Mouse (Mus musculus): Measurements from ENCODE around the gene Hoxb7. TPM values are rescaled to one million over a fixed set of nuclear protein-coding genes. Genes with fewer than 3 reads are reported as not detected.

Hoxb7 gene
- polyA plus RNA-seq, 1 experiment from 2014 or later = not detected

- H3K9me3 ChIP-seq (ENCODE audit: control insufficient read depth, low read length) = no peaks in the 10 kb centered on the region
- H3K4me2 ChIP-seq (ENCODE audit: low read depth, low read length, severe bottlenecking) = no peak overlapping the region
- no peak overlapping the region for H3K27ac ChIP-seq (ENCODE audit: low read depth, low read length)
- 6% methylated on average over 8 of the region's 8 CpGs for WGBS
- no peak for DNase-seq (ENCODE audit: low spot score)
- no peak overlapping the region for H3K4me3 ChIP-seq (ENCODE audit: low read depth, low read length)
- peaks cover 99% of the 10 kb centered on the region for H3K27me3 ChIP-seq (ENCODE audit: control insufficient read depth, insufficient read depth, low read length)
- ATAC-seq (replicated peaks; ENCODE audit: low FRiP score) = no peak
- no peaks in the 10 kb centered on the region for H3K36me3 ChIP-seq (ENCODE audit: control insufficient read depth, insufficient read depth, low read length)
- no peaks in the 10 kb centered on the region for H3K4me1 ChIP-seq (replicated peaks; ENCODE audit: control insufficient read depth, insufficient read depth, low read length)
- H3K9ac ChIP-seq (ENCODE audit: low read length) = no peak overlapping the region
Observed at GRCm38 (mm10) chr11:96328605-96329004, 42.2 kb downstream of the Hoxb7 start.

- no peak for ATAC-seq (replicated peaks; ENCODE audit: low FRiP score)
- H3K36me3 ChIP-seq (ENCODE audit: control insufficient read depth, insufficient read depth, low read length) = no peaks in the 10 kb centered on the region
- H3K4me3 ChIP-seq (ENCODE audit: low read depth, low read length) = no peak overlapping the region
- peaks cover 100% of the 10 kb centered on the region for H3K27me3 ChIP-seq (ENCODE audit: control insufficient read depth, insufficient read depth, low read length)
- WGBS = 2% methylated on average over 8 of the region's 8 CpGs
- H3K9me3 ChIP-seq (ENCODE audit: control insufficient read depth, low read length) = no peaks in the 10 kb centered on the region
- no peak overlapping the region for H3K4me2 ChIP-seq (ENCODE audit: low read depth, low read length, severe bottlenecking)
- no peak for DNase-seq (ENCODE audit: low spot score)
- no peaks in the 10 kb centered on the region for H3K4me1 ChIP-seq (replicated peaks; ENCODE audit: control insufficient read depth, insufficient read depth, low read length)
- H3K27ac ChIP-seq (ENCODE audit: low read depth, low read length) = no peak overlapping the region
- no peak overlapping the region for H3K9ac ChIP-seq (ENCODE audit: low read length)
Observed at GRCm38 (mm10) chr11:96332105-96332504, 45.7 kb downstream of the Hoxb7 start.

DNA sequence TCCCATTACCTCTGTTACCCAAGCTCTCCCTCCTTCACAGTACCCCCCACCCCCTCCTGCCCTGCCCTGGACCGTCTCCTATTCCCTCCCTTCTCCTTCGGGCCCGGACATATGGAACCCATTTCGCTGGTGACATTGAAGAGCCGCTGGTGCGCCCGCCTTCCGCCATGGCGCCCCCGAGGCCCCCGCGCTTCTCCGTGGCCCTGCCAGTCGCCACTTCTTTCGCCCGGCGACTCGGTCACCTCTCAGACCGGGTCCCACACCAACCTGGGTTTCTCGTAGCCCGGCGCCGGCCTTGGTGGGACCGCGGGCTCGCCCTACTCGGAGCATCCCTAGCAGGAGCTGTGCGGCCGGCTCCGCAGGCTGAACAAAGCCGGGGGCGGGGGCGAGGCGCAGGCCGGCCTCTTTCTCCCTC, 46.2 kb downstream of the Hoxb7 start:
- DNase-seq (ENCODE audit: low spot score) (no peak), ATAC-seq (replicated peaks; ENCODE audit: low FRiP score) (no peak)
- Histone ChIP-seq H3K9ac (ENCODE audit: low read length) (no peak overlapping the region), H3K4me1 (replicated peaks; ENCODE audit: control insufficient read depth, insufficient read depth, low read length) (no peaks in the 10 kb centered on the region), H3K4me3 (ENCODE audit: low read depth, low read length) (peak overlapping the region; percentile 1; the same call in 1 of the 2 replicates), H3K36me3 (ENCODE audit: control insufficient read depth, insufficient read depth, low read length) (no peaks in the 10 kb centered on the region), H3K27ac (ENCODE audit: low read depth, low read length) (no peak overlapping the region), H3K9me3 (ENCODE audit: control insufficient read depth, low read length) (no peaks in the 10 kb centered on the region), H3K27me3 (ENCODE audit: control insufficient read depth, insufficient read depth, low read length) (peaks cover 100% of the 10 kb centered on the region), H3K4me2 (ENCODE audit: low read depth, low read length, severe bottlenecking) (no peak overlapping the region)
- under 1% methylated on average over 35 of the region's 35 CpGs for WGBS

- Histone ChIP-seq H3K4me1 (replicated peaks; ENCODE audit: control insufficient read depth, insufficient read depth, low read length) (no peaks in the 10 kb centered on the region), H3K27ac (ENCODE audit: low read depth, low read length) (no peak overlapping the region), H3K4me2 (ENCODE audit: low read depth, low read length, severe bottlenecking) (no peak overlapping the region), H3K36me3 (ENCODE audit: control insufficient read depth, insufficient read depth, low read length) (no peaks in the 10 kb centered on the region), H3K9me3 (ENCODE audit: control insufficient read depth, low read length) (no peaks in the 10 kb centered on the region), H3K9ac (ENCODE audit: low read length) (no peak overlapping the region), H3K4me3 (ENCODE audit: low read depth, low read length) (peak overlapping the region; percentile 1; the same call in 1 of the 2 replicates), H3K27me3 (ENCODE audit: control insufficient read depth, insufficient read depth, low read length) (peaks cover 100% of the 10 kb centered on the region)
- DNase-seq (ENCODE audit: low spot score) (no peak), ATAC-seq (replicated peaks; ENCODE audit: low FRiP score) (no peak)
- 1% methylated on average over 17 of the region's 17 CpGs for WGBS
Observed at GRCm38 (mm10) chr11:96333241-96334001, 47.0 kb downstream of the Hoxb7 start.

GRCm38 (mm10) chr11:96334002-96334364, 47.6 kb downstream of the Hoxb7 start:
- Histone ChIP-seq H3K36me3 (ENCODE audit: control insufficient read depth, insufficient read depth, low read length) (no peaks in the 10 kb centered on the region), H3K9ac (ENCODE audit: low read length) (no peak overlapping the region), H3K27ac (ENCODE audit: low read depth, low read length) (no peak overlapping the region), H3K27me3 (ENCODE audit: control insufficient read depth, insufficient read depth, low read length) (peaks cover 100% of the 10 kb centered on the region), H3K9me3 (ENCODE audit: control insufficient read depth, low read length) (no peaks in the 10 kb centered on the region), H3K4me2 (ENCODE audit: low read depth, low read length, severe bottlenecking) (no peak overlapping the region), H3K4me3 (ENCODE audit: low read depth, low read length) (no peak overlapping the region), H3K4me1 (replicated peaks; ENCODE audit: control insufficient read depth, insufficient read depth, low read length) (no peaks in the 10 kb centered on the region)
- ATAC-seq (replicated peaks; ENCODE audit: low FRiP score) (no peak), DNase-seq (ENCODE audit: low spot score) (no peak)
- WGBS = 3% methylated on average over 2 of the region's 2 CpGs

DNA sequence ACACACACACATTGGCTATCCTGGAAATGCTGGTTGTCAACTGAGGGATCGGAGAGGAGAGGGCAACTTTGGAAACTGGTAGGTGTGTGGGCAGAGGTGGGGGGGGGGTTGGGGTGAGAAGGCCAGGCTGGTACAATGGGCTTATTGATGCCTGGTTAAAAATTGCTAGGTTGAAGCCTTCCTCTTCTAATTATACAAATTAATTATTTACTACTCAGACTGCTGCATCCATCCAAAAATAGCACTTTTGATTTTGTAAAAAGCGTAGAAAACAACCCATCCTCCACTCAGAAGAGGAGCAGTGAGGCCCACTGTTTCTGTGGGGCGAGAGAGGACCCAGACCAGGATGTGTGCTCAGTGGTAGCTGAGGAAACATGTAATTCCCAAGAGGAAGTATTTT, 48.6 kb downstream of the Hoxb7 start:
- no peaks in the 10 kb centered on the region for H3K4me1 ChIP-seq (replicated peaks; ENCODE audit: control insufficient read depth, insufficient read depth, low read length)
- no peak overlapping the region for H3K9ac ChIP-seq (ENCODE audit: low read length)
- DNase-seq (ENCODE audit: low spot score) (no peak), ATAC-seq (replicated peaks; ENCODE audit: low FRiP score) (no peak)
- no peak overlapping the region for H3K4me3 ChIP-seq (ENCODE audit: low read depth, low read length)
- peaks cover 100% of the 10 kb centered on the region for H3K27me3 ChIP-seq (ENCODE audit: control insufficient read depth, insufficient read depth, low read length)
- H3K4me2 ChIP-seq (ENCODE audit: low read depth, low read length, severe bottlenecking) = no peak overlapping the region
- H3K36me3 ChIP-seq (ENCODE audit: control insufficient read depth, insufficient read depth, low read length) = no peaks in the 10 kb centered on the region
- no peak overlapping the region for H3K27ac ChIP-seq (ENCODE audit: low read depth, low read length)
- no peaks in the 10 kb centered on the region for H3K9me3 ChIP-seq (ENCODE audit: control insufficient read depth, low read length)
- WGBS = 35% methylated on average over 3 of the region's 3 CpGs

GRCm38 (mm10) chr11:96336597-96336996, 50.2 kb downstream of the Hoxb7 start:
- ATAC-seq (replicated peaks; ENCODE audit: low FRiP score) (no peak), DNase-seq (ENCODE audit: low spot score) (no peak)
- no peak overlapping the region for H3K4me2 ChIP-seq (ENCODE audit: low read depth, low read length, severe bottlenecking)
- no peaks in the 10 kb centered on the region for H3K9me3 ChIP-seq (ENCODE audit: control insufficient read depth, low read length)
- no peak overlapping the region for H3K9ac ChIP-seq (ENCODE audit: low read length)
- H3K27me3 ChIP-seq (ENCODE audit: control insufficient read depth, insufficient read depth, low read length) = peaks cover 97% of the 10 kb centered on the region
- 4% methylated on average over 2 of the region's 2 CpGs for WGBS
- no peaks in the 10 kb centered on the region for H3K36me3 ChIP-seq (ENCODE audit: control insufficient read depth, insufficient read depth, low read length)
- H3K4me1 ChIP-seq (replicated peaks; ENCODE audit: control insufficient read depth, insufficient read depth, low read length) = 0 out of 2 replicates have a peak, but pooled peaks cover 2% of the 10 kb centered on the region
- H3K4me3 ChIP-seq (ENCODE audit: low read depth, low read length) = no peak overlapping the region
- H3K27ac ChIP-seq (ENCODE audit: low read depth, low read length) = no peak overlapping the region

DNA sequence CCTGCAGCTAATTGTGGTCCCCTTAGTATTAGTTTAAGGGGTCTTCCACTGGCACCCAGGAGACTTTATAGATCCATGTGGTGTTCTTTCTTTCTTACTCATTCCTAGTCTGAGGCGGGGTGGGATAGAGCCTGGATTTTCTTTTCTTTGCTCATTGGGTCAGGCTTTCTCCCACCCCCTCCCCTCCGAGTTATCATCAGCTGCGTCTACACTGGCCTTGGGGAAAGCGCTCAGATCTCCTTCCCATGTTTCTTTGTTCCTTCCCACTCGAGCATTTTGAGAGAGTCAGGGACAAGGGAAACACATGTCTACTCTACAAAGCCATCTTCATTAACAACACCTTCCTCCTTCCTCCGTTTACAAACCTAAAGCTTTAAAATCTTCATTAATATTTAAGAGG, 50.6 kb downstream of the Hoxb7 start:
- H3K4me1 ChIP-seq (replicated peaks; ENCODE audit: control insufficient read depth, insufficient read depth, low read length) = 0 out of 2 replicates have a peak, but pooled peaks cover 2% of the 10 kb centered on the region
- ATAC-seq (replicated peaks; ENCODE audit: low FRiP score) (no peak), DNase-seq (ENCODE audit: low spot score) (no peak)
- H3K9ac ChIP-seq (ENCODE audit: low read length) = no peak overlapping the region
- 3% methylated on average over 6 of the region's 6 CpGs for WGBS
- H3K27me3 ChIP-seq (ENCODE audit: control insufficient read depth, insufficient read depth, low read length) = peaks cover 97% of the 10 kb centered on the region
- H3K4me3 ChIP-seq (ENCODE audit: low read depth, low read length) = no peak overlapping the region
- H3K9me3 ChIP-seq (ENCODE audit: control insufficient read depth, low read length) = no peaks in the 10 kb centered on the region
- H3K36me3 ChIP-seq (ENCODE audit: control insufficient read depth, insufficient read depth, low read length) = no peaks in the 10 kb centered on the region
- no peak overlapping the region for H3K4me2 ChIP-seq (ENCODE audit: low read depth, low read length, severe bottlenecking)
- H3K27ac ChIP-seq (ENCODE audit: low read depth, low read length) = no peak overlapping the region

Data from forebrain, embryonic 11.5 days (tissue).